Mouse (Mus musculus): ENCODE results near the gene Zbp1.

DNA sequence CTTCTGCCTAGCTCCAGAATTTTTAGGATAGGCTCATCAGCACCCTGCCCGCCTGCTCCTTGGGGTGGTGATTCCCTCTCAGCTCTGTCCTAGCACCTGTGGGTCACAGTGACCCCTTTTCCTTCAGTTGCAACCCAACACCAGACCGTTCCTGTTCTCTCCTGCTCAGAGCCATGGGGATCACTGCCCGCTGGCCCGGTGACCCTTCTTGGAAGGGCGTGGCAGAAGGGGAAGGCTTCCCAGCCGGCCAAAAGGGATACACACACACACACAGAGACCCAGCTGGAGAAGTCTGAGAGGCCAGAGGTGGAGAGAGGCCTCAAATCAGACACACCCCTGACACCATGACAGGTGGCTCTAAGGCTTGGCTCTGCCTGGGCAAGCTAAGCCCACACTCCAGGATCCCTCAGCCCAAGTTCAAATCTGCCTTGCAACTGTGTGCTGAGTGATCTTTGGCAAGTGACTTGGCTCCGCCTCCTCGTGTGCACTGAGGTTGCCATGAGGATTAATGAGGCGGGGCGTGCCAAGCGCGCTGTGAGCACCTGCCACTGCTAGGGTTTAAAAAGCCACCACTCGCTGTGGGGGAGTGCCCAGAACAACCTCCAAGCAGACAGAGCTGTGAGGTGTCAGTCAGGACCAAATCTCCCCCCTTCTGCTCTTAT lies 45.9 kb upstream of the Zbp1 start:
- TF ChIP-seq CTCF (IDR thresholded peaks at IDR 0.05; ENCODE audit: control insufficient read depth, insufficient read depth, insufficient read length) (no peak), CEBPB (IDR thresholded peaks at IDR 0.05; ENCODE audit: low read depth) (no peak), MYOG (IDR thresholded peaks at IDR 0.05; ENCODE audit: control insufficient read depth, extremely low read depth, insufficient read length) (no peak), MAX (IDR thresholded peaks at IDR 0.05) (peak; percentile 77), USF1 (IDR thresholded peaks at IDR 0.05; ENCODE audit: low read depth) (no peak), MYOD1 (IDR thresholded peaks at IDR 0.05; ENCODE audit: control insufficient read depth, insufficient read length, low read depth) (peak; percentile 84)

Measured in C2C12 (cell line).